Mouse (Mus musculus): ENCODE data around the gene Depdc5.
"Not testable (repeated sequence)": the region's sequence is repeated elsewhere in the genome, so short reads cannot be mapped to it uniquely, and the experiment has no call there.

Gene Depdc5

GRCm38 (mm10) chr5:32863253-32864228 is at the start of gene Depdc5:
Gene Depdc5 (plus strand): TSS chr5:32863701.
- peak; percentile 86 for DNase-seq (ENCODE audit: extremely low read depth, insufficient read length, low spot score)

- no peak for DNase-seq (ENCODE audit: extremely low read depth, insufficient read length, low spot score)
Measured at GRCm38 (mm10) chr5:32815396-32815795, 48.1 kb upstream of the Depdc5 start.

DNA sequence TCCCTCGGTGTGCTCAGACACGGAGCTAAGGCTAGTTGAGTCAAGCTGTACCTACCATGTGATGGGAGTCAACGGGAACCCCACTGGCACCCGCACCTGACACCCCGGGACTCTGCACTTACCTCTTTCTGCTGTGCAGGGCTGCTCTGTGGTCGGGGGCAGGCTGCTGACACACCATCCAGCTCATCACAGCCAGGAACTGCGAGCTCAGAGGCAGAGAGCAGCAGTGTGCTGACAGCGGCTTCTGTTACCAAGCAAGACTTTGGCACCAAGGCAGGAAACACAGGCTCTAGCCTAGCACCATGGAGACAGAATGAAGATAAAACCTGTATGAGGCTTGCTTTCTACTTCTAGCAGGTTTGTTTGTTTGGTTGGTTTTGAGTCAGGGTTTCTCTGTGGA is 43.0 kb upstream of the Depdc5 start:
- no peak for DNase-seq (ENCODE audit: extremely low read depth, insufficient read length, low spot score)

DNA sequence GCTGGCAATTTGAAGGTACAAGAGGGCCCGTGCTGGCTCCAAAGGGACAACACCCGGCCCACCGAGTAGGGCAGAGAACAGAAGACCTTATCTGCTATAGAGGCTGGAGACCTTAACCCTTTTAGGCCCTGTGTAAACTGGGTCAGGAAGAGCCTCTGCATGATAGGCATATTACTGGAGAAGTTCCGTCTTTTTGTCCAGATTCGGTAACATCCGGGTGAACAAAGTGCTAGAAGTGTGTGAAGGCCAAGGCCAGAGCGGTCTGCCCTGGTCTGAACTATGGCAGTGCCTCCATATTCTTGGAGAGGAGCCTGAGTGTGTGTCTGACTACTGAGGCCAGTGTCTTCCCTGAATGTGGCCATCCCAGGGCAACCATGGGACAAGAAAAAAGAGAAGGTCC is 36.5 kb upstream of the Depdc5 start, which contains the start of gene Gm20671:
Gm20671 (minus strand) TSS at position 101 of the 400 bp plus-strand sequence.
- DNase-seq (ENCODE audit: extremely low read depth, insufficient read length, low spot score) = no peak

DNA sequence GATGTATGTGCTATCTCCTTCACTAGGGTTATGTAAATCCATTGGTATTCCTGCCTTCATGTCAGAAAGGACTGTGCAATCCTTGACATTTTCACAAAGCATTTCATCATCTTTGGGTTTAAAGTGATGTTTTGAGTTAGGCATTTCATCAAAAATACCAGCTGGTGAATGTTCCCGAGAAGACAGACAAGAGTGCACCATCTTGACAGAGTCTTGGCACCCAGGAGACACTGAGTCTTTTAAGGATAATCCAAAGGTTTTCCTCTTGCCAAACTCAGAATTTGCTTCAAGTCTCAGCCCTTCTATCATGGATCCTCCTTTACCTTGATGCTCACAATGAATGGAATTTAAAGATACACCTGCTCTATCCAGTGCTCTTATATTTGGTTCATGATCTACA is 34.7 kb upstream of the Depdc5 start:
- DNase-seq (ENCODE audit: extremely low read depth, insufficient read length, low spot score) = not testable (repeated sequence)

DNA sequence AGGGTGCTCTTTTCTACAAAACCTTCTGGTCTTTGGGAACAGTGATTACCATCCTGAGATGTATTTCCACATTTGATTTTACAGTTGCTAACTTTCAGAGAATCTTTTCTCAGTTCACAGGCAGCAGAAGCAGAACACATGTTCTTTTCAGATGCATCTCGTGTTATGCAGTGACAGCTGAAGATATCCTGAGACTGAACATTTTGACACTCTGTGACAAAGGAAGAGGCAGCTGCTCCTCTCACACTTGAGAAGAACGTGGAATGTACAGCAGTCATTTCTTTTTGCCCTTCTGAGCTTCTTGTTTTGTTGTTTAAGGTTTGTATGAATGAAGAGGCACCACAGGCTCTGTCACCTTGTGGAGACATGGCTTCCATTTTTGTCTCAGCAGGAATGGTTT is 33.4 kb upstream of the Depdc5 start:
- no peak for DNase-seq (ENCODE audit: extremely low read depth, insufficient read length, low spot score)

- DNase-seq (ENCODE audit: extremely low read depth, insufficient read length, low spot score) = no peak
Measured at GRCm38 (mm10) chr5:32834497-32834896, 29.0 kb upstream of the Depdc5 start.

DNA sequence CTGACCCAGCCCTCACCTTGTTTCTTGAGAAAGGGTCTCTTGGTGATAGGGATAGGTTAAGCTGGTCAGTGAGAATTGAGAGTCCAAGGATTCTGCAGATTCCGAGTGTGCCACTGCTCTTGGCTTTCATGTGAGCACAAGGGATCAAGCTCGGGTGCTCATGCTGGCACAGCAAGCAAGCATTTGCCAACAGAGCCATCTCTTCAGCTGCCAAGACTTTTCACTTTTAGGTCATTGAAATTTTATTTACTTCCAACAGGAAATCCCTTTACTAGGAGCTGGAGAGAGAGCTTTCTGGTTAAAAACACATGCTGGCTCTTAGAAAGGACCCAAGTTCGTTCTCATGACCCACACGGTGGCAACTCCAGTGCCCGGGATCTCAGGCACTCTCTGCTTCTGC is 26.5 kb upstream of the Depdc5 start:
- no peak for DNase-seq (ENCODE audit: extremely low read depth, insufficient read length, low spot score)

DNA sequence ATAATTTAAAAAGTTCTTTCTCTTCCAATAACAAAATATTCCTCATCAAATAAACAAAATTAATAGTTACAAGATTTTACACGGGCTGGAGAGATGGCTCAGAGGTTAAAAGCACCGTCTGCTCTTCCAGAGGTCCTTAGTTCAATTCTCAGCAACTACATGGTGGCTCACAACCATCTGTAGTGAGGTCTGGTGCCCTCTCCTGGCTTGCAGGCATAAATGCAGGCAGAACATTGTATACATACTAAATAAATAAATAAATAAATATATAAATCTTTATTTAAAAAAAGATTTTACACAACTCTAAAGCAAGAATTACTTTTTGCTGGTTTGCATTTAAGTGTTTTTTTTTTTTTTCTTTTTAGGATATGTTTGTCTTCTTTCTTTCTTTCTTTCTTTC is 23.5 kb upstream of the Depdc5 start:
- no peak for DNase-seq (ENCODE audit: extremely low read depth, insufficient read length, low spot score)

DNA sequence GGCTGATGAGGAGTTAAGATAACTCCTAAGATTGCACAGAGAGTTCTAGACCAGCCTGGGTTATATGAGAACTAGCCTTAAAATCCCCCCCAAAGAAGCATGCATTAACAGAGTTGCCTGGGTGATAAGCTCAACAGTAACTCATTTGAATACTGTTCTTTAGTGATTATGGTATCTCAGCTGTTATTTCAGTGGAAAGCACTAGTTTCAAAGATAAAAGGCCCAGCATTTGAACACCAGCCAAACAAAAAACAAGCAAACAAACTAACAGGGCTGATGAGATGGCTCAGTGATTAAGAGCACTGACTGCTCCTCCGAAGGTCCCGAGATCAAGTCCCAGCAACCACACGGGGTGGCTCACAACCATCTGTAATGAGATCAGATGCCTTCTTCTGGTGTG is 14.3 kb upstream of the Depdc5 start:
- DNase-seq (ENCODE audit: extremely low read depth, insufficient read length, low spot score) = no peak

GRCm38 (mm10) chr5:32849580-32849979 is 13.9 kb upstream of the Depdc5 start:
- not testable (repeated sequence) for DNase-seq (ENCODE audit: extremely low read depth, insufficient read length, low spot score)

GRCm38 (mm10) chr5:32852026-32852425 is 11.5 kb upstream of the Depdc5 start:
- no peak for DNase-seq (ENCODE audit: extremely low read depth, insufficient read length, low spot score)

GRCm38 (mm10) chr5:32853731-32854507 is 9.6 kb upstream of the Depdc5 start, which contains the start of gene Prr14l:
Gene Prr14l (minus strand): TSS chr5:32854256.
- DNase-seq (ENCODE audit: extremely low read depth, insufficient read length, low spot score) = peak; percentile 96

DNA sequence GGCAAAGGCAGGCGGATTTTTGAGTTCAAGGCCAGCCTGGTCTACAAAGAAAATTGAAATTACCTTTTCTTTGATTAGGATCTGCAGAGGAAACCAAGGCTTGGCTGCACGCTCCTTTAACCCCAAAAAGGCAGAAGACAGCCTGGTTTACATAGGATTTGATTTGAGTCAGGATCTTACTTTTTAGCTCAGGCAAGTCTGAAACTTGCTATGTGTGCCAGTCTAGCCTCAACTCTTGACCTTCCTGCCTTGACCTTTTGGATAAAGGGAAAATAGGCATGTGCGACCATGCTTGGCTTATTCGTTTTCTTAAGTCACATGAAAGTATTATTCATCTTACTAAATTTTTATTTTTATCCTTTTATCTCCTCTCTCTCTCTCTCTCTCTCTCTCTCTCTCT is 8.7 kb upstream of the Depdc5 start:
- DNase-seq (ENCODE audit: extremely low read depth, insufficient read length, low spot score) = no peak

DNA sequence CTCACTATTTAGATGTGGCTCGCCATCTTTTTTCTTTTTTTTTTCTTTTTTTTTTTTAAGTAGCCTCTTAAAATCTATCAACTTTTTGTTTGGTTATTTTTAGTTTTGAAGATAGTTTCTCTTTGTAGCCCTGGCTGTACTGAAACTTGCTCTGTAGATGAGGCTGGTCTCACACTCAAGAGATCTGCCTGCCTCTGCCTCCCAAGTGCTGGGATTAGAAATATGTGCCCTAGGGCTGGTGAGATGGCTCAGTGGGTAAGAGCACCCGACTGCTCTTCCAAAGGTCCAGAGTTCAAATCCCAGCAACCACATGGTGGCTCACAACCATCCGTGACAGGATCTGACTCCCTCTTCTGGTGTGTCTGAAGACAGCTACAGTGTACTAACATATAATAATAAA is 8.2 kb upstream of the Depdc5 start:
- not testable (repeated sequence) for DNase-seq (ENCODE audit: extremely low read depth, insufficient read length, low spot score)

DNA sequence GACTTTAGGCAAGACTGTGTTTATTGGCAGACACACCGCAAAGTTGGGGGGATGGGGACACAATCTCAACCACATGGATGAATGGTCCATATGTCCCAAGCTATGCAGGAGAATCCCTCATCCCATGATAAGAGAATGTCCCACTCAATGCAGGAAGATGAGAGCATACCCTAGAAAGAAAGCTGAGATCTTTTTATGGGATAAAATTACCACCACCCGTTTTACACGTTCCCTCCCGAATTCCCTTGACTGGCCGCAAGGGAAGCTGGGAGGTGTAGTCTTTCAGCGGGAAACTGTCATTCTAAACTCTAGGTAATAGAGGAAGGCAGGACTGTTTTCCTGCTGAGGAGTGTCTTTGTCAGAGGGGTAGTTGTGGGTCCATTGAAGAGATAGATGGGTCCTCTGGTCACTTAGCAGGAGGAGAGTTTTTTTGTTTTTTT is 5.7 kb upstream of the Depdc5 start:
- no peak for DNase-seq (ENCODE audit: extremely low read depth, insufficient read length, low spot score)

- no peak for DNase-seq (ENCODE audit: extremely low read depth, insufficient read length, low spot score)
Measured at GRCm38 (mm10) chr5:32861082-32861481, 2.4 kb upstream of the Depdc5 start.

DNA sequence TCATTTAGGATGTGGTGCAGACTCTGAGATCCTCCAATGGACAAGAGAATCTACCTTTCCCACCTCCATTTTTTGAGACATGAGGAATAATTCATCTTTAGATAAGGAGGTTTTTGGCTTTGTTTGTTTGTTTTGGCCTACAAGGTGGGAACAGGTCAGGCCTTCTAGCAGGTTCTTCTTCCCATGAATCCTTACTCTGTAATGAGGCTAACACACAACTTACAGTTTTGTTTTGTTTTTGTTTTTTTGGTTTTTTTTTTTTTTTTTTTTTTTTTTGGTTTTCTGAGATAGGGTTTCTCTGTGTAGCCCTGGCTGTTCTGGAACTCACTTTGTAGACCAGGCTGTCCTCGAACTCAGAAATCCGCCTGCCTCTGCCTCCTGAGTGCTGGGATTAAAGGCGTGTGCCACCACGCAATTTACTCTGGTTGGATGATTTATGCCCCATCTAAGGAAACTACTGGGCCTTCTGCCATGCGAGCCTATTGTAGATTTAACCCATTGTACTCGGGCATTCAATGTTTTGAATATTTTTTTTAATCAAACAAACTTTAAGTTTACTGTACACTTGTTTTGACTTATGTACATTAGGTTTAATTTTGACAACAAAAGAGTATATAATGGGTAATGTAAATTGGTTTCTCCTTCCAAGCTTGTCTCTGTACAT is 900 bp upstream of the Depdc5 start:
- DNase-seq (ENCODE audit: extremely low read depth, insufficient read length, low spot score) = peak; percentile 27

DNA sequence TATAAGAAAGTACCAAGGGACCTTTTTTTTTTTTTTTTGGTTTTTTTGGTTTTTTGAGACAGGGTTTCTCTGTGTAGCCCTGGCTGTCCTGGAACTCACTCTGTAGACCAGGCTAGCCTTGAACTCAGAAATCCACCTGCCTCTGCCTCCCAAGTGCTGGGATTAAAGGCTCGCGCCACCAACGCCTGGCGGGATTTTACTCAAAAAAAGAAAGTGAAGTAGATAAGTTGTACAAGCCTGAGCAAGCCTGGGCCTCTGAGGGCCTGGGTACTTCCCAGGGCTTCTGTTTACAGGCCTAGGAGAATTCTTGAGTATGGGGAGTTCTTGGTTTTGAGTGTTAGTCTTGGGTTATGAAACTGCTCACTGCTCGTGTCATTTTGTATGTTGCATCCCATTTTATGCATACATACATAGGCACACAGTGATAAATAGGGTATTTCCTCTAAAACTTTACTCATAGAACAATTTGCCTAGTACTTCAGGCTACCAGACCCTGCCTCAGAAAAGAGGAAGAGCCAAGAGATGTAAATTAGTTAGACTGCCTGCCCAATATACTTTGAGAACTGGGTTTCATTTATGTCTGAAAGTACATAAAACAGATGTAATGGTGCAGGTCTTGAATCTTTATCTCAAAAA is 6.0 kb downstream of the Depdc5 start:
- DNase-seq (ENCODE audit: extremely low read depth, insufficient read length, low spot score) = no peak

DNA sequence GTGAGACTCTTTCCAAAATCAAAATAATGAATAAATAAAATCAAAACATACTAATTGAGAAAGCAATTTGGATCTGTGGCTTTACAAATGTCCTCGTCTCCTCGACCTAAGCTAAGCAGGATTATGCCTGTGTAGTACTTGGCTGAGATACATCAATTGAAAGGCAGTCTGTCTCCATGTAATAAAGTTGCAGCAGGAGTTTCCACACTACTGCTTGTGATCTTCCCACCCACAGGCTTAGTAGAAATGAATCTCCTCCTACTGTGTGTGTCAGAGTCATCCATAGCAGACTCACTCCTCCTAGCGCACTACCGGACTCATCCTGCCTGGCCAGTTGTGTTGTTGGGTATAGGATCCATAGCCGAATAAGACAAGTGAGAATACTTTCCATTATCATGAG is 8.8 kb downstream of the Depdc5 start:
- DNase-seq (ENCODE audit: extremely low read depth, insufficient read length, low spot score) = no peak
